Mouse (Mus musculus) limb, embryonic 10.5 days (tissue): ENCODE data around the gene Crip2. TPM values are rescaled to one million over a fixed set of nuclear protein-coding genes. Genes with fewer than 3 reads are reported as not detected.

ENCODE experiments used
- DNase-seq: peaks from one replicate; pipeline ENCODE4 v3.0.0-alpha.2; 2017; ENCODE audit warnings: low spot score
- H3K27ac ChIP-seq: fragments of 300-500 bp; sonication (generic); 2 replicates; pipeline ENCODE4 v1.5.1; 2016; ENCODE audit warnings: mild to moderate bottlenecking
- H3K27me3 ChIP-seq: fragments of 300-500 bp; sonication (generic); 2 replicates; pipeline ENCODE4 v1.6.1; 2016; ENCODE audit warnings: low read depth, mild to moderate bottlenecking; ENCODE audit not compliant: poor library complexity, severe bottlenecking
- H3K36me3 ChIP-seq: fragments of 300-500 bp; sonication (generic); 2 replicates; pipeline ENCODE4 v1.6.1; 2016; ENCODE audit warnings: mild to moderate bottlenecking, moderate library complexity
- H3K4me1 ChIP-seq: fragments of 300-500 bp; sonication (generic); 2 replicates; pipeline ENCODE4 v1.6.1; 2016
- H3K4me3 ChIP-seq: fragments of 300-500 bp; sonication (generic); 2 replicates; pipeline ENCODE4 v1.5.1; 2016; ENCODE audit warnings: mild to moderate bottlenecking, moderate library complexity
- H3K9me3 ChIP-seq: fragments of 300-500 bp; sonication (generic); replicated peaks from 2 replicates; pipeline ENCODE4 v1.6.1; 2016; ENCODE audit warnings: mild to moderate bottlenecking
- WGBS: fragments of 180-500 bp; shearing (Covaris S2); methylation state at CpG from one replicate; pipeline ENCODE4 v1.1.7; 2016; 5-methylcytosine and 5-hydroxymethylcytosine counted together
- polyA plus RNA-seq: library from polyadenylated mRNA; unstranded; fragments of >200 nt; fragmentation: Nextera tagmentation; extraction: Ambion mirVana; gene quantifications from 2 replicates; pipeline ENCODE4 v1.2.1, GENCODE M21; 2016

Crip2 gene
- polyA plus RNA-seq: 58.8 and 63.8 TPM in 2 replicates

DNA sequence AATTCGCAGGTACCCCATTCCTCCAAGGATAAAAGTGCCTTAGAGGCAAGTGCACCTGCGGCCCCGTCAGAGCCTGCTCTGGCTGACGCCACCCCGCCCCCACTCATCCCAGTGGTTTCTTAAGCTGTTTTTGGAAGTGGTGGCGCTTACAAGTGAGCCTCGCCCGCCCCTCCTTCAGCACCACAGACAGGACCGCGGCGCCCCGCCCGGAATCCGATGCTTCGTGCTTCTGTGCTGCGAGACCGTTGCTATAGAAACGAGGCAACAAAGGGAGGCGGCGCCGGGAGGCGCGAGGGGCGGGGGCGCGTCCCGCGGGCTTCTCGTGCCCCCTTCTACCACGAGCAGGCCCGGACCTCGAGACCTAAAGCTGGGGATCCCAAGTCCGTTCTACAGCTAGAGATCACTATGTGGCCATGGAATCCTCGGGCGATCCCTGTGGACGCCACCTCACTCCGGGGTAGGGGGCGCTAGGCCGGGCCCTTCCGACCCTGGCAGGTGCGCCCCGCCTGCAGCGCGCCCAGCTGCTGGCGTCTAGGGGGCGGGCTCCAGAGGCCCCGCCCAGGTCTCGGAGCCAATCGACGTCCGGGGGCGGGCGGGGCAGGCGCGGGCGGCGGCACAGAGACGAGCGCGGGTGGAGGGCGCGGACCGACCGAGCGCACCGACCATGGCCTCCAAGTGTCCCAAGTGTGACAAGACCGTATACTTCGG, at the start of gene Crip2:
Gene Crip2 (plus strand): TSS at position 329 of the 708 bp plus-strand sequence.
- Histone ChIP-seq H3K36me3 (peaks cover 42% of the 10 kb centered on the region), H3K27me3 (peaks cover 47% of the 10 kb centered on the region), H3K9me3 (no peaks in the 10 kb centered on the region), H3K4me3 (peak within 1 kb of the TSS; percentile 60), H3K27ac (peak within 1 kb of the TSS; percentile 68), H3K4me1 (peaks cover 48% of the 10 kb centered on the region)
- DNase-seq: peak; percentile 90
- 2% methylated on average over 68 of the region's 68 CpGs for WGBS

DNA sequence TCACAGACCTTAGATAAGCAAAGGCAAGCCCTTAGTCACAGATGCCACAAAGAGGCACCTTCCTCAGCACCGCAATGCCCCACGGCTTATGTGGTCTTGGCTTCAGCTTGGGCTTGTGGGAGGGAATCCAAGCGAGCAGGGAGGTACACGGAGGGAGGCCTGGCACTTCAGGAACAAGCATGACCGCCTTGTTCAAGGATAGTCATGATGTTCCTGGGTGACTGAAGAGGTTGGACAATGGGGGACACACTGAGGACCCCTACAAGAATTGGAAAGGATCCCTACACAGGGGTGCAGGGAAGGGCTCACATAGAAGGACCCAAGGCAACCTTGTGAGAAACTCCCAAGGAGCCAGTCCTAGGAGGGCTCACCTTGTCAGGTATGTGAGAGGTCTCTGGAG, 43.0 kb upstream of the Crip2 start:
- no peaks in the 10 kb centered on the region for H3K27me3 ChIP-seq
- peaks cover 23% of the 10 kb centered on the region for H3K36me3 ChIP-seq
- no peaks in the 10 kb centered on the region for H3K9me3 ChIP-seq
- H3K4me3 ChIP-seq: peak overlapping the region; percentile 97
- H3K27ac ChIP-seq: peak overlapping the region; percentile 99
- no peak for DNase-seq
- WGBS: 86% methylated on average over 5 of the region's 5 CpGs
- peaks cover 36% of the 10 kb centered on the region for H3K4me1 ChIP-seq

DNA sequence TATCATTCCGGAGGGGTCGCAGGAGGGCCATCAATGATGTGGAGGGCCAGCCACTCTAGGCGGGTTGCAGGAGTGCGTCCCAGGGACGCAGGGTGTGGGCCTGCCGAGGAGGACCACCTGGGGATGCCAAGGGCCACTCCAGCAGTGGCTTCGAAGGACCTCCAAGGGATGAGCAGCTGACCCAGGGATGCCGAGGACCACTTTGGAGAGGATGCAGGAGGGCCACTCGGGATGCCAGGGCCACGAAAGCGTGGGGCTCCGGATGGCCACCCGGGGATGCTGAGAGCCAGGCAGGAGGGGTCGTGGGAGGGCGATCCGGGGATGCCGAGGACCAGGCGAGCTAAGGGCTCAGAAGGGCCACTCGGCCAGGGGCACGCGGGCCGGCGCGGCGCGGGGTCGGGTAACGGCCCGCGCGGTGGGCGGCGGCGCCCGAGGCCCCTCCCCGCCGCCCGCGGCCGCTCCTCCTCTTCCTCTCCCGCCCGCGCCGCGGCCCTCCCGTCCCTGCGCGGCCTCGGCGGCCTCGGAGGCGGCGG, 42.2 kb upstream of the Crip2 start, which contains the start of gene Mta1:
Gene Mta1 (plus strand): TSS at position 530 of the 533 bp plus-strand sequence.
- Histone ChIP-seq H3K9me3 (no peaks in the 10 kb centered on the region), H3K4me1 (peaks cover 36% of the 10 kb centered on the region), H3K27me3 (no peaks in the 10 kb centered on the region), H3K36me3 (peaks cover 31% of the 10 kb centered on the region), H3K27ac (peak within 1 kb of the TSS; percentile 99), H3K4me3 (peak within 1 kb of the TSS; percentile 97)
- DNase-seq: peak; percentile 80
- WGBS: 11% methylated on average over 42 of the region's 53 CpGs

DNA sequence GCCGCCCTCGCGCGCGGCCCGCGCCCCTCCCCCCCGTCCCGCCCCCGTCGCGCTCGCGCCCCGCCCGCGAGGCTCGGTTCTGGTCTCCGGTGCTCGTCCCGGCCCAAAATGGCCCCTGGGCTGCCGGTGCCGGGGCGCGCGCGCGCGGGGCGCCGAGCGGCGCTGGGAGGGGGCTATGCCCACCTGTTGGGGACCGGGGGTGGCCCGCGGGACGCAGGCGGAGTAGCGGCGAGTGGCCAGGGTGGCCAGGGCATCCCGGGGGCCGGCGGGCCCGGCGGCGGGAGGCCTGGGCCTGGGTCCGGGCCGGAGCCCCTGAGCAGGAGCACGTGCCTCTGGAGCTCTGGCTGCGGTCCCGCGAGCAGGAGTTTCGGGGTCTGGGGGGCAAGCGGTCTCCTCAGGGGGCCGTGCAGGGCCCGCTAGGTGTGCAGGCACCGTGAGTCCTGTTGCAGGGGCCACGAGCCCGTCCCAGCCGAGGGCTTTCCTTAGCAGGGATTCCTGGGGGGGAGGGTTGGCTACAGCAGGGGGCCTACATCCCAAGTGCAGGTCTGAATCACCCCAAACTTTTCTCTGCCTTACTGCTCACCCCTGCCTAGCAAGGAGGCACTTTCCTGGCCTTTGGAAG, 41.4 kb upstream of the Crip2 start:
- WGBS: under 1% methylated on average over 59 of the region's 60 CpGs
- no peaks in the 10 kb centered on the region for H3K27me3 ChIP-seq
- H3K27ac ChIP-seq: peak overlapping the region; percentile 99
- peak overlapping the region; percentile 97 for H3K4me3 ChIP-seq
- peak; percentile 63 for DNase-seq
- peaks cover 40% of the 10 kb centered on the region for H3K4me1 ChIP-seq
- H3K9me3 ChIP-seq: no peaks in the 10 kb centered on the region
- H3K36me3 ChIP-seq: peaks cover 39% of the 10 kb centered on the region

DNA sequence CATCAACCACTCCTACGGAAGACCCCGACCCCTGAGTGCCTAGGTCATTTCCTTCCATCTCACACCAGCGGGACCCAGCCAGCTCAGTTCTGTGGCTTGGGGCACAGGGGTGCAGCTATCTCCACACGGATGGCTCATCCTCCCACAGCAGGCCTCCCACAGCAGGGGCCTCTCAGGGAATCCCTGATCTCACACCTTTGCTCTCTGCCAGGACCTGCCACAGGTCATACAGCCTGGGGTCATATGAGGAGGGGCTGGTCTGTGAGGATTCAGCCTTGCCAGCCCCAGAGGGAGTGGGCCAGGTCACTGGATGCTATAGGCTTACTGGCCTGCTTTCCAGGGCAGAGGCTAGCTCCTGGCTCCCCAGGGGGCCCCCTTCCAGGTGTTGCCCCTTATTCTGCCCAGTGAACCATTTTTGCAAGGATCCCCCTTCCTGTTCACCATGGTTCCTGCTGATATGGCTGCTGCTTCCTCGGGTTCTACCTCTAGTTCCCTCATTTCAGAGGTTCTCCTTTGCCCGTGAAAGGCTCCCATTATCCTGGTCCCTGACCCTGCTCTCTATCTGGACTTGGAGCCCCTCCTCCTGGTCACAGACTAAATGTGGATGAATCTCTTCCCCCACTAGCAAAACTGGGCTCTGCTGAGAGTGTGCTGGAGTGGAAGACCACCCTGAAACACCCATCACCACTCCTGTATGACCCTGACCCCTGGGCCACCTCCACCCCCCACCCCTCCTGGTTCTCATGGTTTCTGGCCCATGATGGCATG, 40.4 kb upstream of the Crip2 start:
- Histone ChIP-seq H3K4me1 (peaks cover 40% of the 10 kb centered on the region), H3K4me3 (peak overlapping the region; percentile 97), H3K9me3 (no peaks in the 10 kb centered on the region), H3K27ac (peak overlapping the region; percentile 99), H3K36me3 (peaks cover 49% of the 10 kb centered on the region), H3K27me3 (no peaks in the 10 kb centered on the region)
- DNase-seq: no peak
- WGBS: 38% methylated on average over 6 of the region's 6 CpGs

DNA sequence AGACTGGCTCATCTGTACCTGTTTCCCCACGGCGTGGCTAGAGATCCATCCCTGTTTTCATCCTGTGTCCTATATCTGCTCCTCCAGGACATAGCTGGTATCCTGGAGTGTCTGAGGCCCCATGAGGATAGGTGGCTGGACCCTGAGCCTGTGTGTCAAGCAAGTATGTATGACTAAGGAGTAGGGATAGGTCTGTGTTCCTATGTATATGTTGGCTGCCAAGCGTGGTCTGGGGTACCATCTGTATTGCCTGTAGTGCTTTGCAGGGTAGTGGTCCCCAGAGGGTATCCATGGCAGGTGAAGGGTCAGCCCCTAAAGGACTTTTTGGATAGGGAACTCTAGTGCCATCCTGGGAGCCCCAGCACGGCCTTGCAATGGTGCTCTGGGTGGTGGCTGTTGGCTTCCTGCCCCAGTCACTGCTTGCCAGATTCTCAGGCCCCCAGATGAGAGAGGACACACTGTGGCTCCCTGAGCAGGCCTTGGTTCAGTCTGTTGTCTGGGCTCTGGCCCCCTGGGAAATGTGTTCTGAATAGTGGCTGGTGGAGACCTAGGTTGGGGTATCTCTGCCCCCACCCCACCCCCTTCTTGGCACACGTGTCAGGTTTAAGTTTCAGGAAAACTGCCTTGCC, 39.5 kb upstream of the Crip2 start:
- peaks cover 40% of the 10 kb centered on the region for H3K4me1 ChIP-seq
- peaks cover 58% of the 10 kb centered on the region for H3K36me3 ChIP-seq
- 0 out of 2 replicates have a peak overlapping the region, but pooled peaks have one; percentile 20 for H3K27ac ChIP-seq

DNA sequence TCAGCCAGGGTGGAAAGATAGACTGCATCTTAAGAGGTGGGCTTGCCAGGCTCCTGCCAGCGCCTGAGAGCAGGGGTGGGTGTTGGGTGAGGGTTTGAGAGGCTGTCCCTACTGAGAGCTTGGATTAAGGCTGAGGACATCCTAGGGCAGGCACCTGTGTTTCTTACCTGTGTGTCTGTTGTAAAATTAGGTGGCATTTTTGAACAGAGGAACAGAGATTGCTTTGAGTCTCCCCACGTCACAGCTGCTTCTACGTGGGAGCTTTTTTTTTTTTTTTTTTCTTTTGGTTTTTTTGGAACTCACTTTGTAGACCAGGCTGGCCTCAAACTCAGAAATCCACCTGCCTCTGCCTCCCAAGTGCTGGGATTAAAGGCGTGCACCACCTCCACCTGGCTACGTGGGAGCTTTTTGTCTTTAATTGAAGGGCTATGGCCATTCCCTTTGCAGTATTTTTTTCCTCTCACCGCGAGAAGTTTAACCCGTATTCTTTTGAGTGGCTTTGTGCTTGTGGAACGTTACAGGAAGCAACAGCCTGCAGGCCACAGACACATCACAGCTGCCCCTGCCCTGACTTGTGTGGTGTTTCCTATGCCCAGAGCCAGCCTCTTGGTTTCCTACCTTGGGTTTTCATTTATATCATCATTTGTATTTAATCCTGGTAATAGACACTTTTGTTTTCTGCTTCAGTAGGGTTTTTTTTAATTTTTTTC, 38.6 kb upstream of the Crip2 start:
- no peak overlapping the region for H3K27ac ChIP-seq
- H3K4me3 ChIP-seq: no peak overlapping the region
- 91% methylated on average over 9 of the region's 9 CpGs for WGBS
- no peaks in the 10 kb centered on the region for H3K9me3 ChIP-seq
- no peak for DNase-seq
- H3K27me3 ChIP-seq: no peaks in the 10 kb centered on the region
- peaks cover 40% of the 10 kb centered on the region for H3K4me1 ChIP-seq
- peaks cover 67% of the 10 kb centered on the region for H3K36me3 ChIP-seq

More for the DNA sequence above, 39.5 kb upstream of the Crip2 start:
- WGBS: 85% methylated on average over 5 of the region's 5 CpGs
- no peaks in the 10 kb centered on the region for H3K27me3 ChIP-seq
- H3K9me3 ChIP-seq: no peaks in the 10 kb centered on the region
- peak overlapping the region; percentile 97; the same call in 1 of the 2 replicates for H3K4me3 ChIP-seq
- DNase-seq: no peak

DNA sequence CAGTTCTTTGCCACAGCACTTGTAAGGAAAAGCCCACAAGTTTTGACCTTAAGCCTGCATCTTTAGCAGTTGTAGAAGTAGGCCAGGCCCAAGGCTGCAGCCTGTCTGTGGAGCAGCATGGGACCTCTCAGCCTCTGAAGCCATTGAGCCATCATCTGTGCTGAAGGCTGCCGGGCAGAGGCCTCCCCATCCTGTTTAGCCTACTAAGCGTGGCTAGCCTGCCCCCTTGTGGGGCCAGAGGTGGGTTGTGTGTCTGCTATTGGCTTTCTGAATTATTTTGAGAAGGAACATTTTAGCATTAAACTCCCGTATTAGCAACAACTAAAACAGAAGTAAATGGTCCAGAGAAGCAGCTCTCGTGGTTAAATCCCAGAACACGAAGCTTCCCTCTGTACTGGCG, 37.6 kb upstream of the Crip2 start:
- Histone ChIP-seq H3K27ac (no peak overlapping the region), H3K4me1 (peaks cover 39% of the 10 kb centered on the region)
- 70% methylated on average over 6 of the region's 6 CpGs for WGBS

DNA sequence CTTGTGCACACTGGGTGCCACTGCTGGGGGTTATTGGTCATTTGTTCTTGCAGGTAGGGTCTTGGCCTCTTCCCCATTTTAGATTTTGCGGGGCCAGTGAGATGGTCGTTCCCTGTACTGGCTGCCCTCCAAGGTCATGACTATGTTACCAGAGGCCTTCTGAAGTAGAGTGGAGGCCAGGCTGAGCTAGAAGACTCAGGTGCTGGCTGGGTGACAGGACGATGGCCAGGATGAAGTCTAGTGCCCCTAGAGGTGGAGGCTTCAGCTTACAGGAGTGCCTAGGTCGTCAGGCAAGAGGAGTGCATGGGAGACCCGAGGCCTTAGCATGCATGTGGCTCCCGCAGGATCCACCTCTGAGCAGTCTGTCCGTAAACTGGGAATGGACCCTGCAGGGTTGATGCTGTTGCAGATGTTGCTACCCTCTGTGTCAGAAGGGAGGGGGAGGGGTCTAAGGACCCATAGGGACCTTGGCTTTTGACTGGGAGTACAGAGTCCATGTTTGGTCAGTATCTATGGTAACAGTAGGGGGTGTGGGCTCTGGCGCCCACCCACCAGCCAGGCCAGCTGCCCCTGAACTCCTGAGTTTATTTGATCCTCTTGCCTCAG, 36.1 kb upstream of the Crip2 start:
- Histone ChIP-seq H3K27ac (no peak overlapping the region), H3K27me3 (no peaks in the 10 kb centered on the region), H3K36me3 (peaks cover 88% of the 10 kb centered on the region), H3K4me1 (peaks cover 31% of the 10 kb centered on the region), H3K4me3 (no peak overlapping the region), H3K9me3 (no peaks in the 10 kb centered on the region)
- DNase-seq: no peak
- WGBS: 85% methylated on average over 8 of the region's 8 CpGs

More for the DNA sequence above, 37.6 kb upstream of the Crip2 start:
- no peaks in the 10 kb centered on the region for H3K27me3 ChIP-seq
- peaks cover 76% of the 10 kb centered on the region for H3K36me3 ChIP-seq
- no peak for DNase-seq
- H3K9me3 ChIP-seq: no peaks in the 10 kb centered on the region
- H3K4me3 ChIP-seq: no peak overlapping the region

DNA sequence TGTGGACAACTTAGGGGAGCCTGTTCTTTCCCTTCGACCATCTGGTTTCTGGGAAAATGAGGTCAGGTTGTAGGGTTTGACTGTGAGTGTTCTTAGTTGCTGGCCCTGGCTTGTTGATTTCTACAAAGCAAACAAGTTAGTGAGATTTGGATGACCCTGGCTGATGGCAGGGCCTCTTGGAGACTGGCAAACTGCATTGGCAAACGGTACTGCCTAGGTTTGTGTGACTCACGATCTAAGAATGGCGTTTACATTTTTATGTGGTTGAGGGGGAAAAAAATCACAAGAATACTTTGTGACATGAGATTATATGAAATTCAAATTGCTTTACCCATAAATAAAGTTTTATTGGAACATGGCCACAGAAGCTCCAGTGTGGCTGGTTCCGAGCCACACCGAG, 33.6 kb upstream of the Crip2 start:
- DNase-seq: no peak
- no peak overlapping the region for H3K27ac ChIP-seq
- H3K4me1 ChIP-seq: 0 out of 2 replicates have a peak, but pooled peaks cover 9% of the 10 kb centered on the region
- H3K27me3 ChIP-seq: no peaks in the 10 kb centered on the region
- peaks cover 80% of the 10 kb centered on the region for H3K36me3 ChIP-seq
- H3K9me3 ChIP-seq: no peaks in the 10 kb centered on the region
- WGBS: 93% methylated on average over 6 of the region's 6 CpGs
- H3K4me3 ChIP-seq: no peak overlapping the region

DNA sequence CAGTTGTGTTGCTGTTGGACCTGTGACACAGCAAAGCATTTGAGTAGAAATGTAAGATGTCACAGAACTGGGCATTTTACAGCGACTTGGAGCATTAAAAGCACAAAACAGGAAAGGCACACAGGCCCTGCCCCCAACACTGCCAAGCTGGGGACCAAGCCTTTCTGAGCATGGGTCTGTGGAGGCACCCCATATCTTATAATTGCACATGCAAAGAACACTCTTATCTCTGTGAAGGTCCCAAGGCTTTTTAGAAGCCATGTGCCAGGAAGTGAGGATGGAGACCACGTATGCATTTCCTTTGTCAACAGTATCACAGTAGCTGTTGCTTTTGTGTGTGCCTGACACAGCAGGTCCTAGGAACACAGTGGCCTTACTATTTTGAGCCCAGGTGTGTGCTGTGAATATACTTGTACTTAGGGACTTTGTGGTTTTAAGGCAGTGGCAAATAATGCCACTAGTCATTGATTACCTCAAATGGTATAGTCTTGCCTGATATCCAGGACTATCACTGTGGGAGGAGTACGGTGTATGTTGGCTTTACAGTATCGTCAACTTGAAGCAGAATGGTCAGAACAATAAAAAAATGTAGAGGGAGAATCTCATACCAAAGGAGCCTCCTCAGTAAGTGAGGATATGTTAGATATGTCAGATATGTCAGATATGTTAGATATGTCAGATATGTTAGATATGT, 32.5 kb upstream of the Crip2 start:
- H3K36me3 ChIP-seq: peaks cover 81% of the 10 kb centered on the region

More for the DNA sequence above, 32.5 kb upstream of the Crip2 start:
- H3K27me3 ChIP-seq: no peaks in the 10 kb centered on the region
- 87% methylated on average over 4 of the region's 4 CpGs for WGBS
- H3K9me3 ChIP-seq: no peaks in the 10 kb centered on the region
- 0 out of 2 replicates have a peak, but pooled peaks cover 9% of the 10 kb centered on the region for H3K4me1 ChIP-seq
- H3K27ac ChIP-seq: no peak overlapping the region
- DNase-seq: no peak
- H3K4me3 ChIP-seq: no peak overlapping the region
